Comparison of ENCODE assay signal across 14 mouse cellular contexts in genomic region chr14:24525677-24526415, GRCm38 (mm10). TPM values are rescaled to one million over a fixed set of nuclear protein-coding genes. Genes with fewer than 3 reads are reported as not detected.
DNase-seq lines count a peak whose midpoint lies in the region; ATAC-seq and TF ChIP-seq lines count a peak whose summit lies in the region.
"Had no signal": no experiment of that assay in that cellular context is flagged by ENCODE, and none has a peak within 500 bp of the region (broad histone marks: within the 10 kb centered on the region; RNA-seq: fewer than 3 reads in every experiment).

No protein-coding gene starts in this region.

- H3K27me3 ChIP-seq in liver, postnatal 0 days (ENCODE audit: insufficient read depth, low read length) = no peaks in the 10 kb centered on the region
- no peaks in the 10 kb centered on the region for H3K27me3 ChIP-seq in forebrain, embryonic 12.5 days
- no peaks in the 10 kb centered on the region for H3K27me3 ChIP-seq in midbrain, embryonic 14.5 days (ENCODE audit: control insufficient read depth, insufficient read depth, low read length)
- H3K27me3 ChIP-seq: embryonic facial prominence, embryonic 15.5 days; intestine, embryonic 15.5 days had no signal

- 66% methylated on average over 10 of the region's 10 CpGs for WGBS in liver, postnatal 0 days (ENCODE audit: insufficient replicate concordance)
- 22% methylated on average over 10 of the region's 10 CpGs for WGBS in forebrain, embryonic 12.5 days
- 41% methylated on average over 10 of the region's 10 CpGs for WGBS in midbrain, embryonic 14.5 days

- H3K36me3 ChIP-seq in liver, postnatal 0 days (replicated peaks; ENCODE audit: insufficient read depth, low read length) = no peaks in the 10 kb centered on the region
- H3K36me3 ChIP-seq in forebrain, embryonic 12.5 days (replicated peaks) = no peaks in the 10 kb centered on the region
- H3K36me3 ChIP-seq in midbrain, embryonic 14.5 days (ENCODE audit: control insufficient read depth, insufficient read depth, low read length) = no peaks in the 10 kb centered on the region
- H3K36me3 ChIP-seq: embryonic facial prominence, embryonic 15.5 days; intestine, embryonic 15.5 days had no signal

- no peaks in the 10 kb centered on the region for H3K9me3 ChIP-seq in liver, postnatal 0 days (ENCODE audit: low read length)
- no peaks in the 10 kb centered on the region for H3K9me3 ChIP-seq in forebrain, embryonic 12.5 days
- H3K9me3 ChIP-seq in midbrain, embryonic 14.5 days (ENCODE audit: control insufficient read depth, low read length) = no peaks in the 10 kb centered on the region
- H3K9me3 ChIP-seq: embryonic facial prominence, embryonic 15.5 days; intestine, embryonic 15.5 days had no signal

- TF ChIP-seq POLR2A in brain, embryonic 14.5 days (IDR thresholded peaks at IDR 0.05; ENCODE audit: borderline replicate concordance, extremely low read depth, insufficient read depth, insufficient read length, poor library complexity, severe bottlenecking) = no peak

- no peak overlapping the region for H3K4me2 ChIP-seq in liver, postnatal 0 days (ENCODE audit: low read depth, low read length)
- peak overlapping the region; percentile 31; the same call in 1 of the 2 replicates for H3K4me2 ChIP-seq in forebrain, embryonic 12.5 days
- H3K4me2 ChIP-seq in midbrain, embryonic 14.5 days (ENCODE audit: low read length) = no peak overlapping the region
- H3K4me2 ChIP-seq: embryonic facial prominence, embryonic 15.5 days; intestine, embryonic 15.5 days had no signal

- H3K9ac ChIP-seq in liver, postnatal 0 days (replicated peaks) = no peak overlapping the region
- H3K9ac ChIP-seq in forebrain, embryonic 12.5 days = no peak overlapping the region
- H3K9ac ChIP-seq in midbrain, embryonic 14.5 days (replicated peaks; ENCODE audit: low read length) = no peak overlapping the region
- H3K9ac ChIP-seq: embryonic facial prominence, embryonic 15.5 days; intestine, embryonic 15.5 days had no signal

- H3K27ac ChIP-seq in liver, postnatal 0 days (ENCODE audit: low read depth) = no peak overlapping the region
- peak overlapping the region; percentile 91 for H3K27ac ChIP-seq in forebrain, embryonic 12.5 days
- H3K27ac ChIP-seq in midbrain, embryonic 14.5 days (replicated peaks; ENCODE audit: low read depth, low read length) = peak overlapping the region; percentile 55
- H3K27ac ChIP-seq: embryonic facial prominence, embryonic 15.5 days; heart, adult 2 months; intestine, embryonic 15.5 days had no signal

- no peak overlapping the region for H3K4me3 ChIP-seq in liver, postnatal 0 days (ENCODE audit: low read depth, low read length)
- H3K4me3 ChIP-seq in forebrain, embryonic 12.5 days (replicated peaks) = no peak overlapping the region
- no peak overlapping the region for H3K4me3 ChIP-seq in midbrain, embryonic 14.5 days (replicated peaks; ENCODE audit: low read depth, low read length)
- H3K4me3 ChIP-seq: embryonic facial prominence, embryonic 15.5 days; heart, adult 2 months; intestine, embryonic 15.5 days had no signal

- ATAC-seq in liver, postnatal 0 days = 0 out of 2 replicates have a peak, but pooled peaks have one; percentile 40
- ATAC-seq in forebrain, embryonic 12.5 days (ENCODE audit: low FRiP score) = peak; percentile 59; the same call in 1 of the 2 replicates
- ATAC-seq in midbrain, embryonic 14.5 days (ENCODE audit: low FRiP score, low TSS enrichment) = no peak
- ATAC-seq: intestine, embryonic 15.5 days; lung, postnatal 0 days had no signal

- no peak for TF ChIP-seq CTCF in liver, postnatal 0 days (IDR thresholded peaks at IDR 0.05; ENCODE audit: low read depth)
- TF ChIP-seq CTCF in brain, embryonic 14.5 days (IDR thresholded peaks at IDR 0.05; ENCODE audit: borderline replicate concordance, extremely low read depth, insufficient read depth, insufficient read length) = no peak

- H3K4me1 ChIP-seq in liver, postnatal 0 days (ENCODE audit: insufficient read depth) = no peaks in the 10 kb centered on the region
- peaks cover 39% of the 10 kb centered on the region for H3K4me1 ChIP-seq in forebrain, embryonic 12.5 days
- peaks cover 29% of the 10 kb centered on the region for H3K4me1 ChIP-seq in midbrain, embryonic 14.5 days (ENCODE audit: control insufficient read depth, insufficient read depth, low read length)

- DNase-seq in liver, postnatal 0 days = no peak
- DNase-seq in liver = no peak
- DNase-seq in brain, embryonic 14.5 days (ENCODE audit: low read depth) = peak; percentile 92
- peak; percentile 50 for DNase-seq in midbrain, embryonic 14.5 days
- no peak for DNase-seq in layer of hippocampus, adult 8-10 months (ENCODE audit: low spot score in 2 of 2)
- no peak for DNase-seq in urinary bladder, adult 2 months (ENCODE audit: low spot score)
- DNase-seq: cerebellum, adult 11 months; heart, adult 2 months; kidney, postnatal 4 days; right cerebral cortex, postnatal 25 days had no signal

- TF ChIP-seq EP300 in liver, postnatal 0 days (IDR thresholded peaks at IDR 0.05; ENCODE audit: low read depth) = no peak

RNA-seq across cellular contexts. Expression of gene Rps24, which starts 38.9 kb away (rescaled TPM):
- polyA plus RNA-seq in liver, postnatal 0 days (2015; fragmentation: Nextera tagmentation; extraction: Ambion mirVana) = 613 and 662 TPM in 2 replicates
- 2,169 and 2,228 TPM in 2 replicates for polyA plus RNA-seq in brain, embryonic 14.5 days (2012; rRNA removed)
- polyA plus RNA-seq in forebrain, embryonic 12.5 days (2016; fragmentation: Nextera tagmentation; extraction: Ambion mirVana) = 998 and 1,043 TPM in 2 replicates
- polyA plus RNA-seq in midbrain, embryonic 14.5 days (2014; fragmentation: Nextera tagmentation; extraction: Ambion mirVana) = 772 and 791 TPM in 2 replicates
- 100 to 1,000 TPM; 784 to 930 (median 855) TPM for total RNA-seq in layer of hippocampus, adult 8-10 months (2022)
- 3,174 and 4,024 TPM in 2 replicates for polyA plus RNA-seq in urinary bladder, adult 2 months (2012; rRNA removed)

RNA-seq across cellular contexts. Expression of gene Polr3a, which starts 39.0 kb away (rescaled TPM):
- polyA plus RNA-seq in liver, postnatal 0 days (2015; fragmentation: Nextera tagmentation; extraction: Ambion mirVana) = 3.9 and 5.2 TPM in 2 replicates
- 12.4 and 16.4 TPM in 2 replicates for polyA plus RNA-seq in brain, embryonic 14.5 days (2012; rRNA removed)
- polyA plus RNA-seq in forebrain, embryonic 12.5 days (2016; fragmentation: Nextera tagmentation; extraction: Ambion mirVana) = 19.3 and 21.3 TPM in 2 replicates
- polyA plus RNA-seq in midbrain, embryonic 14.5 days (2014; fragmentation: Nextera tagmentation; extraction: Ambion mirVana) = 21.0 and 23.1 TPM in 2 replicates
- 10 to 100 TPM; 34.5 to 37.9 (median 37.0) TPM for total RNA-seq in layer of hippocampus, adult 8-10 months (2022)
- 11.4 and 12.7 TPM in 2 replicates for polyA plus RNA-seq in urinary bladder, adult 2 months (2012; rRNA removed)

Comparison
In these comparisons a context has a peak if more than half of its experiments do, and no peak if none do; other contexts are left out.
1. DNase-seq: peak in brain, embryonic 14.5 days (single experiment) and midbrain, embryonic 14.5 days (single experiment); none in liver, postnatal 0 days (single experiment), liver (single experiment), layer of hippocampus, adult 8-10 months (0 of 2) and urinary bladder, adult 2 months (single experiment).